Mouse (Mus musculus): ENCODE results near the gene Olfr477.
"Not testable (repeated sequence)": the region's sequence is repeated elsewhere in the genome, so short reads cannot be mapped to it uniquely, and the experiment has no call there.

Olfr477 gene

GRCm38 (mm10) chr7:107986393-107986792, at the start of gene Olfr477:
Gene Olfr477, plus strand, starts transcription at chr7:107986693.
- no peak for DNase-seq

DNA sequence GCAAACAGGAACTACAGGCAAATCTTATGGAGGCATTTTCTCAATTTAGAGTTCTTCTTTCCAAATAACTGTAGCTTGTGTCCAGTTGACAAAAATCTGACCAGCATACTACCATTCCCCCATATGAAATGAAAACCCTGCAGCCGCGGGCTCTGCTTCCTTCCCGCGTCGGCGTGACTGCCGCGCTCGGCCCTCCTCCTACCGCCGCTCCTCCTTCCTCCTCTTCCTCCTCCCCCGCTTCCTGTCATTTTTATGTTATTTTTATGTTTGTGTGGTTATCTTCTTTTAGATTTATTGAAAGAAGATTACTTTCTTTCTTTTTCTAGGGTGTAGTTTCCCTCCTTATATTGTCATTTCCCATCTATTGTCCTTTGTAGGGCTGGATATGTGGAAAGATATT, 34.0 kb upstream of the Olfr477 start:
- not testable (repeated sequence) for DNase-seq

DNA sequence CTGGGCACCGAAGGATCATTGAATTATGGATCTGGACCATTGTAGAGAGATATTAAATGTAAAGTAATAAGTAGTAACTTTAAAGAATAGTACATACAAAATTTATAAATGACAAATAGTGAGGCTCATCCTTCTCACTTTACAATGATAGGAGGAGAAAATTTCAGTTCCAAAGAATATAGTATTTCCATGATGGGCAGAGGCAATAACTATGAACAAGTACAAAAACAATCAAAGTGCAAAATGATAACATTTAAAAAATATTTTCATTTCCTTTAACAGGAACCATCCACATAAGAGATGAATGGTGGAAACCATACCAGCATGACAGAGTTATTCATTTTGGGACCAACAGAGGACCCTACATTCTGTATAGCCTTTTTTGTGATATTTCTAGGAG, 32.1 kb upstream of the Olfr477 start, which contains the start of gene Olfr474:
Gene Olfr474, plus strand, starts transcription at position 301 of the 400 bp plus-strand sequence.
- no peak for DNase-seq

DNA sequence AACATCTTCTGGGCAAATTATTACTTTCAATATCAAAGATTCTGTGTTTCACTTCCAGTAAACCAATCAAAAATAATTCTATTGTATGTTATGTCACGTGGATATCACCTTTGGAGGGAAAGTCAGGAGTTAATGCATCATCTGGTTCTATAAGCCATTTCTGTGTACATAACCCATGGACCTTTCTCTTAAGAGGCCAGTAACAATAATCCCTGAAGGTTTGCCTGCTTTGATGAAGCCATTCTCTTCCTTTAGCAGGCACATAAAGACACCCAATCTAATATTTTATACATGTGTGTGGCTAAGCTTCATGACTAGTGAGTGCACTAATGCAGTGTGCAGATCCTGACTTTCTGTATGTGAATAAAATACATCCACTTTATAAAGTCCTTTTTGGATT, 22.0 kb upstream of the Olfr477 start, which contains the start of gene Olfr476:
Gene Olfr476, plus strand, starts transcription at position 301 of the 400 bp plus-strand sequence.
- no peak for DNase-seq

DNA sequence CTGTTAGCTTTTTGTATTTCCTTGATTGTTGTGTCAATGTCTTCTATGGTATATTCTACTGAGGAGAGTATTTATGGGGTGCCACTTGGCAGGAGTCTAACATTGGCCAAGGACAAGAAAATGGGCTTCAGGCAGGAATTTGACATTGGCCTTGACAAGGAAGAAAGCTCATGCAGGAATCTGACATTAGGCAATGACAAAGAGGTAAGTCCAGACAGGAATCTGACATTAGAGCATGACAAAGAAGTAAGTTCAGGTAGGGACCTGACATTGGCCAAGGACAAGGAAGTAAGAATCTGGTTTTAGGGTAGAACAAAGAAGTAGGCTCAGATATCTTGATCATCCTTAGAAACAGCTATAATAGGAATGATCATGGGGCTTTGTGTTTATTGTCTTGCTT, 27.8 kb downstream of the Olfr477 start:
- not testable (repeated sequence) for DNase-seq

GRCm38 (mm10) chr7:108033889-108034288, 47.4 kb downstream of the Olfr477 start, which contains the start of gene Olfr478:
Gene Olfr478, minus strand, starts transcription at chr7:108033989.
- DNase-seq, result no peak

All from liver (tissue).